Mouse (Mus musculus) frontal cortex, adult 2 months (tissue): Measurements from ENCODE around the gene Fars2. TPM values are rescaled to one million over a fixed set of nuclear protein-coding genes. Genes with fewer than 3 reads are reported as not detected.

Experiments
- DNase-seq, 2 experiments: peaks; one replicate each; pipeline ENCODE4 v3.0.0; 2022; ENCODE audit warnings: low spot score in 1 of 2; ENCODE audit errors: extremely low spot score in 1 of 2
- polyA plus RNA-seq: library from polyadenylated mRNA; depleted of rRNA; stranded (reverse); fragments of >200 nt; gene quantifications from 2 replicates; pipeline ENCODE4 v1.2.3, GENCODE M21; 2012

Fars2 gene
- polyA plus RNA-seq, 1 experiment, result 28.2 TPM

- DNase-seq, result peak in 1 of 2 experiments; percentile 13
Observed at GRCm38 (mm10) chr13:36550694-36551093, 433.5 kb downstream of the Fars2 start.

GRCm38 (mm10) chr13:36552522-36553246 lies 435.5 kb downstream of the Fars2 start:
- DNase-seq, result no peak

GRCm38 (mm10) chr13:36553247-36553642 lies 436.0 kb downstream of the Fars2 start:
- DNase-seq, result no peak

GRCm38 (mm10) chr13:36554743-36555142 lies 437.5 kb downstream of the Fars2 start:
- DNase-seq, result no peak

GRCm38 (mm10) chr13:36562447-36563441 lies 445.5 kb downstream of the Fars2 start:
- no peak for DNase-seq

GRCm38 (mm10) chr13:36564764-36565315 lies 447.6 kb downstream of the Fars2 start:
- no peak for DNase-seq

- peak; percentile 59 to 63 for DNase-seq
Observed at GRCm38 (mm10) chr13:36576781-36577180, 459.6 kb downstream of the Fars2 start.

GRCm38 (mm10) chr13:36577916-36578568 lies 460.8 kb downstream of the Fars2 start:
- DNase-seq, result no peak

- DNase-seq, result peak; percentile 82 to 87
Observed at GRCm38 (mm10) chr13:36578569-36579333, 461.5 kb downstream of the Fars2 start.

GRCm38 (mm10) chr13:36582406-36583070 lies 465.3 kb downstream of the Fars2 start:
- DNase-seq, result no peak

GRCm38 (mm10) chr13:36583481-36584151 lies 466.4 kb downstream of the Fars2 start:
- no peak for DNase-seq

- DNase-seq, result peak in 1 of 2 experiments; percentile 29
Observed at GRCm38 (mm10) chr13:36584197-36584596, 467.0 kb downstream of the Fars2 start.

GRCm38 (mm10) chr13:36589092-36589491 lies 471.9 kb downstream of the Fars2 start:
- no peak for DNase-seq

- DNase-seq, result no peak
Observed at GRCm38 (mm10) chr13:36592291-36592690, 475.1 kb downstream of the Fars2 start.

- no peak for DNase-seq
Observed at GRCm38 (mm10) chr13:36606717-36607116, 489.5 kb downstream of the Fars2 start.

GRCm38 (mm10) chr13:36607871-36608270 lies 490.7 kb downstream of the Fars2 start:
- DNase-seq, result no peak

- no peak for DNase-seq
Observed at GRCm38 (mm10) chr13:36610426-36610825, 493.2 kb downstream of the Fars2 start.
